Mouse (Mus musculus): ENCODE measurements around the gene Fra10ac1. TPM values are rescaled to one million over a fixed set of nuclear protein-coding genes. Genes with fewer than 3 reads are reported as not detected.

Gene Fra10ac1
- polyA plus RNA-seq, 1 experiment from 2014 or later: 46.0 TPM

GRCm38 (mm10) chr19:38249627-38250026 is 25.7 kb upstream of the Fra10ac1 start:
- Histone ChIP-seq H3K9ac (no peak overlapping the region), H3K27me3 (no peaks in the 10 kb centered on the region), H3K4me1 (peaks cover 5% of the 10 kb centered on the region; the same call in 1 of the 2 replicates), H3K4me2 (no peak overlapping the region), H3K4me3 (no peak overlapping the region), H3K27ac (no peak overlapping the region), H3K36me3 (no peaks in the 10 kb centered on the region), H3K9me3 (no peaks in the 10 kb centered on the region)
- ATAC-seq (ENCODE audit: insufficient number of reproducible peaks, insufficient read depth, low FRiP score, low TSS enrichment, low read depth): no peak
- 75% methylated on average over 8 of the region's 8 CpGs for WGBS

- no peaks in the 10 kb centered on the region for H3K36me3 ChIP-seq
- H3K27ac ChIP-seq: no peak overlapping the region
- no peak overlapping the region for H3K4me2 ChIP-seq
Measured at GRCm38 (mm10) chr19:38246177-38246622, 22.2 kb upstream of the Fra10ac1 start.

GRCm38 (mm10) chr19:38245361-38246176 is 21.6 kb upstream of the Fra10ac1 start:
- Histone ChIP-seq H3K27ac (no peak overlapping the region), H3K4me3 (no peak overlapping the region), H3K9ac (no peak overlapping the region), H3K9me3 (no peaks in the 10 kb centered on the region), H3K27me3 (no peaks in the 10 kb centered on the region), H3K4me2 (no peak overlapping the region), H3K36me3 (no peaks in the 10 kb centered on the region), H3K4me1 (peaks cover 5% of the 10 kb centered on the region; the same call in 1 of the 2 replicates)
- WGBS: 52% methylated on average over 10 of the region's 10 CpGs
- ATAC-seq (ENCODE audit: insufficient number of reproducible peaks, insufficient read depth, low FRiP score, low TSS enrichment, low read depth): no peak

More at GRCm38 (mm10) chr19:38246177-38246622, 22.2 kb upstream of the Fra10ac1 start:
- no peak for ATAC-seq (ENCODE audit: insufficient number of reproducible peaks, insufficient read depth, low FRiP score, low TSS enrichment, low read depth)
- H3K4me1 ChIP-seq: peaks cover 5% of the 10 kb centered on the region; the same call in 1 of the 2 replicates
- WGBS: 65% methylated on average over 7 of the region's 7 CpGs
- H3K9ac ChIP-seq: no peak overlapping the region
- H3K4me3 ChIP-seq: no peak overlapping the region
- H3K9me3 ChIP-seq: no peaks in the 10 kb centered on the region
- H3K27me3 ChIP-seq: no peaks in the 10 kb centered on the region

- no peak overlapping the region for H3K27ac ChIP-seq
- ATAC-seq (ENCODE audit: insufficient number of reproducible peaks, insufficient read depth, low FRiP score, low TSS enrichment, low read depth): no peak
Measured at GRCm38 (mm10) chr19:38244748-38245147, 20.8 kb upstream of the Fra10ac1 start.

GRCm38 (mm10) chr19:38242314-38242852 is 18.4 kb upstream of the Fra10ac1 start:
- Histone ChIP-seq H3K9me3 (no peaks in the 10 kb centered on the region), H3K27me3 (no peaks in the 10 kb centered on the region), H3K27ac (no peak overlapping the region), H3K36me3 (no peaks in the 10 kb centered on the region), H3K9ac (no peak overlapping the region), H3K4me1 (peaks cover 5% of the 10 kb centered on the region; the same call in 1 of the 2 replicates), H3K4me2 (no peak overlapping the region), H3K4me3 (no peak overlapping the region)
- 87% methylated on average over 8 of the region's 8 CpGs for WGBS
- no peak for ATAC-seq (ENCODE audit: insufficient number of reproducible peaks, insufficient read depth, low FRiP score, low TSS enrichment, low read depth)

More at GRCm38 (mm10) chr19:38244748-38245147, 20.8 kb upstream of the Fra10ac1 start:
- Histone ChIP-seq H3K36me3 (no peaks in the 10 kb centered on the region), H3K27me3 (no peaks in the 10 kb centered on the region), H3K9ac (no peak overlapping the region), H3K9me3 (no peaks in the 10 kb centered on the region), H3K4me1 (peaks cover 5% of the 10 kb centered on the region; the same call in 1 of the 2 replicates), H3K4me3 (no peak overlapping the region), H3K4me2 (no peak overlapping the region)
- WGBS: 66% methylated on average over 8 of the region's 8 CpGs

GRCm38 (mm10) chr19:38238213-38238951 is 14.4 kb upstream of the Fra10ac1 start:
- no peak for ATAC-seq (ENCODE audit: insufficient number of reproducible peaks, insufficient read depth, low FRiP score, low TSS enrichment, low read depth)
- H3K4me1 ChIP-seq: no peaks in the 10 kb centered on the region
- WGBS: 61% methylated on average over 12 of the region's 12 CpGs
- H3K36me3 ChIP-seq: no peaks in the 10 kb centered on the region
- H3K27me3 ChIP-seq: no peaks in the 10 kb centered on the region
- no peaks in the 10 kb centered on the region for H3K9me3 ChIP-seq
- no peak overlapping the region for H3K27ac ChIP-seq
- no peak overlapping the region for H3K9ac ChIP-seq
- no peak overlapping the region for H3K4me2 ChIP-seq
- no peak overlapping the region for H3K4me3 ChIP-seq

GRCm38 (mm10) chr19:38237834-38238212 is 13.9 kb upstream of the Fra10ac1 start:
- Histone ChIP-seq H3K4me1 (no peaks in the 10 kb centered on the region), H3K27ac (no peak overlapping the region)
- no peak for ATAC-seq (ENCODE audit: insufficient number of reproducible peaks, insufficient read depth, low FRiP score, low TSS enrichment, low read depth)

GRCm38 (mm10) chr19:38236526-38236925 is 12.6 kb upstream of the Fra10ac1 start:
- H3K4me2 ChIP-seq: no peak overlapping the region
- H3K9ac ChIP-seq: no peak overlapping the region
- no peak overlapping the region for H3K27ac ChIP-seq
- H3K4me1 ChIP-seq: no peaks in the 10 kb centered on the region
- H3K4me3 ChIP-seq: no peak overlapping the region
- 80% methylated on average over 5 of the region's 5 CpGs for WGBS
- no peaks in the 10 kb centered on the region for H3K9me3 ChIP-seq
- ATAC-seq (ENCODE audit: insufficient number of reproducible peaks, insufficient read depth, low FRiP score, low TSS enrichment, low read depth): no peak
- H3K27me3 ChIP-seq: no peaks in the 10 kb centered on the region
- H3K36me3 ChIP-seq: no peaks in the 10 kb centered on the region

More at GRCm38 (mm10) chr19:38237834-38238212, 13.9 kb upstream of the Fra10ac1 start:
- Histone ChIP-seq H3K4me3 (no peak overlapping the region), H3K27me3 (no peaks in the 10 kb centered on the region), H3K4me2 (no peak overlapping the region), H3K9me3 (no peaks in the 10 kb centered on the region), H3K36me3 (no peaks in the 10 kb centered on the region), H3K9ac (no peak overlapping the region)
- 53% methylated on average over 3 of the region's 3 CpGs for WGBS

- no peaks in the 10 kb centered on the region; the same call in 1 of the 2 replicates for H3K9me3 ChIP-seq
- no peak overlapping the region for H3K27ac ChIP-seq
- H3K4me2 ChIP-seq: no peak overlapping the region
- no peaks in the 10 kb centered on the region for H3K4me1 ChIP-seq
- WGBS: 5% methylated on average over 4 of the region's 4 CpGs
- H3K4me3 ChIP-seq: no peak overlapping the region
- no peaks in the 10 kb centered on the region for H3K27me3 ChIP-seq
- no peak for ATAC-seq (ENCODE audit: insufficient number of reproducible peaks, insufficient read depth, low FRiP score, low TSS enrichment, low read depth)
- H3K9ac ChIP-seq: no peak overlapping the region
- H3K36me3 ChIP-seq: no peaks in the 10 kb centered on the region
Measured at GRCm38 (mm10) chr19:38232516-38232915, 8.6 kb upstream of the Fra10ac1 start.

GRCm38 (mm10) chr19:38232087-38232486 is 8.1 kb upstream of the Fra10ac1 start:
- H3K9ac ChIP-seq: no peak overlapping the region
- no peak overlapping the region for H3K4me2 ChIP-seq
- no peak overlapping the region for H3K27ac ChIP-seq
- H3K27me3 ChIP-seq: no peaks in the 10 kb centered on the region
- no peaks in the 10 kb centered on the region; the same call in 1 of the 2 replicates for H3K9me3 ChIP-seq
- no peaks in the 10 kb centered on the region for H3K4me1 ChIP-seq
- ATAC-seq (ENCODE audit: insufficient number of reproducible peaks, insufficient read depth, low FRiP score, low TSS enrichment, low read depth): no peak
- H3K4me3 ChIP-seq: no peak overlapping the region
- H3K36me3 ChIP-seq: no peaks in the 10 kb centered on the region
- WGBS: 55% methylated on average over 8 of the region's 8 CpGs

- no peak overlapping the region for H3K9ac ChIP-seq
- 49% methylated on average over 2 of the region's 2 CpGs for WGBS
- no peaks in the 10 kb centered on the region; the same call in 1 of the 2 replicates for H3K9me3 ChIP-seq
- no peaks in the 10 kb centered on the region for H3K4me1 ChIP-seq
- H3K27ac ChIP-seq: no peak overlapping the region
- H3K4me2 ChIP-seq: no peak overlapping the region
- H3K4me3 ChIP-seq: no peak overlapping the region
- no peak for ATAC-seq (ENCODE audit: insufficient number of reproducible peaks, insufficient read depth, low FRiP score, low TSS enrichment, low read depth)
- no peaks in the 10 kb centered on the region for H3K27me3 ChIP-seq
- H3K36me3 ChIP-seq: no peaks in the 10 kb centered on the region
Measured at GRCm38 (mm10) chr19:38228699-38229098, 4.7 kb upstream of the Fra10ac1 start.
